Comparison of ENCODE assay signal across 16 mouse cellular contexts in genomic region chr3:122510932-122511331, GRCm38 (mm10).
DNase-seq lines count a peak whose midpoint lies in the region; ATAC-seq and TF ChIP-seq lines count a peak whose summit lies in the region.
"Had no signal": no experiment of that assay in that cellular context is flagged by ENCODE, and none has a peak within 500 bp of the region (broad histone marks: within the 10 kb centered on the region; RNA-seq: fewer than 3 reads in every experiment).

No protein-coding gene starts in this region.

- no peak for TF ChIP-seq EP300 in liver, postnatal 0 days (IDR thresholded peaks at IDR 0.05; ENCODE audit: low read depth)

- H3K9ac ChIP-seq in liver, postnatal 0 days (replicated peaks): no peak overlapping the region
- H3K9ac ChIP-seq: hindbrain, embryonic 14.5 days; liver, embryonic 14.5 days had no signal

- H3K4me1 ChIP-seq in brown adipose tissue, adult 24 weeks (ENCODE audit: control insufficient read depth, insufficient read depth, insufficient read length, low read length): peaks cover 8% of the 10 kb centered on the region; the same call in 1 of the 2 replicates
- peaks cover 16% of the 10 kb centered on the region for H3K4me1 ChIP-seq in liver, postnatal 0 days (ENCODE audit: insufficient read depth)

- H3K4me2 ChIP-seq in liver, postnatal 0 days (ENCODE audit: low read depth, low read length): 0 out of 2 replicates have a peak overlapping the region, but pooled peaks have one; percentile 18
- H3K4me2 ChIP-seq: hindbrain, embryonic 14.5 days had no signal

- no peaks in the 10 kb centered on the region for H3K9me3 ChIP-seq in liver, postnatal 0 days (ENCODE audit: low read length)
- H3K9me3 ChIP-seq: megakaryocyte, embryonic 14.5 days had no signal

- peak overlapping the region; percentile 55; the same call in 1 of the 2 replicates for H3K27ac ChIP-seq in brown adipose tissue, adult 24 weeks (replicated peaks; ENCODE audit: low read depth, low read length)
- peak overlapping the region; percentile 81 for H3K27ac ChIP-seq in liver, postnatal 0 days (ENCODE audit: low read depth)
- H3K27ac ChIP-seq: hindbrain, embryonic 14.5 days; liver, embryonic 14.5 days had no signal

- TF ChIP-seq CTCF in liver, postnatal 0 days (IDR thresholded peaks at IDR 0.05; ENCODE audit: low read depth): no peak

- no peak overlapping the region for H3K4me3 ChIP-seq in brown adipose tissue, adult 24 weeks (ENCODE audit: insufficient read depth, low read depth, low read length)
- no peak overlapping the region for H3K4me3 ChIP-seq in liver, postnatal 0 days (ENCODE audit: low read depth, low read length)

- ATAC-seq in liver, postnatal 0 days: no peak
- ATAC-seq: forebrain, embryonic 16.5 days had no signal

- peak; percentile 16 for DNase-seq in heart, adult 8-10 months (ENCODE audit: low spot score)
- no peak for DNase-seq in heart, postnatal 4 days
- DNase-seq in kidney, postnatal 25 days: peak; percentile 59 to 82
- no peak for DNase-seq in liver, postnatal 0 days
- DNase-seq in frontal cortex, postnatal 36 days (ENCODE audit: low spot score in 2 of 2): no peak
- DNase-seq in thymus, postnatal 14 days: no peak
- DNase-seq in layer of hippocampus, postnatal 25 days (ENCODE audit: extremely low spot score in 1 of 2, low spot score in 1 of 2): no peak
- DNase-seq: B cell, adult 2 months; gastrocnemius, postnatal 36 days; spleen, adult 18-20 months; thymus, postnatal 36 days had no signal

- H3K36me3 ChIP-seq in liver, postnatal 0 days (replicated peaks; ENCODE audit: insufficient read depth, low read length): 0 out of 2 replicates have a peak, but pooled peaks cover 5% of the 10 kb centered on the region

- 48% methylated on average over 10 of the region's 10 CpGs for WGBS in liver, postnatal 0 days (ENCODE audit: insufficient replicate concordance)

- no peaks in the 10 kb centered on the region for H3K27me3 ChIP-seq in liver, postnatal 0 days (ENCODE audit: insufficient read depth, low read length)

Comparison
In these comparisons a context has a peak if more than half of its experiments do, and no peak if none do; other contexts are left out.
1. DNase-seq: peak in heart, adult 8-10 months (single experiment) and kidney, postnatal 25 days (2 of 2); none in heart, postnatal 4 days (single experiment), liver, postnatal 0 days (single experiment), frontal cortex, postnatal 36 days (0 of 2), thymus, postnatal 14 days (single experiment) and layer of hippocampus, postnatal 25 days (0 of 2).